Mouse (Mus musculus) layer of hippocampus, postnatal 36 days (tissue): Measurements from ENCODE around the gene Arhgef3. TPM values are rescaled to one million over a fixed set of nuclear protein-coding genes. Genes with fewer than 3 reads are reported as not detected.
A peak's percentile ranks its signal among the peaks of the same experiment; 100 is the strongest.

Experiments
- DNase-seq, 2 experiments: peaks; one replicate each; pipeline ENCODE4 v3.0.0; 2022
- total RNA-seq, 2 experiments: library from RNA; stranded (reverse); gene quantifications; 2 replicates each; pipeline ENCODE4 v1.2.3; 2021

Arhgef3 gene
- total RNA-seq, 2 experiments from 2014 or later = 76.8 to 85.8 TPM

- peak; percentile 29 to 30 for DNase-seq
These were observed 156.8 kb downstream of the Arhgef3 start for GRCm38 (mm10) chr14:27271371-27272071.

DNA sequence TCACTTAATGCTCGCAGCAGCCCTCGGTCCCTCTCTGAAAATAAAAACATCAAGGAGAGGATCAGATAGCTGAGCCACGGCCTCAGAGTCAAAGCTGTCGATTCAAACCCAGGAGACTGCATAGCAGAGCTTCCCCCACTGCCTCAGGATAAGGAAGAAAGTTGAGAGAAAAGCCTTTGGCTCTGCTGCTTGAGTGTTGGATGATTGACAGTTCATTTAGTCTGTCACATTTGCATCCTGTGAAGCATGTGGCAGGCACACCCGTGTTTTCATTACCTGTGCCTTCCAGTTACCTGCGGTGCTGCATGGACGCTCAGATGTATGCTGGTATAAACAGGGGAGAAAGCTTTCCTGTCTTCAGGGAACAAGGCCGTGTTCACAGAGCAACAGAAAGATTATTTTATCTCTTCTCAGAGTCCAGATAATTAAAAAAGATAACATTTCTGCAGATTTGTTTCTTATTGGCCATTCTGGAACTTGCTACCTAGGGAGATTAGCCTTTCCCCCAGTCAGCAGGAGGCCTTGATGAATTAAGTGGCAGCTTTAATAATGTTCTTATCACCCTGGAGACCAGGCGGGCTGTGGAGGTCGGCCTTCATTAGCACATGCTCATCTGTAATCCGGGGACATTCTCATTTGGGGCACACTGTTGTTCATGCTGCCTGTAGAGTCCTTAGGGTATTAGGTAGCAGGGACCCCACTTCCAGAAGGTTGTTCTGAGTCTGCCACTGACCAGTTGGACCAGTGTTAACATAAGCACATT, 157.6 kb downstream of the Arhgef3 start:
- no peak for DNase-seq

GRCm38 (mm10) chr14:27272835-27273138, 158.1 kb downstream of the Arhgef3 start:
- DNase-seq = no peak

DNA sequence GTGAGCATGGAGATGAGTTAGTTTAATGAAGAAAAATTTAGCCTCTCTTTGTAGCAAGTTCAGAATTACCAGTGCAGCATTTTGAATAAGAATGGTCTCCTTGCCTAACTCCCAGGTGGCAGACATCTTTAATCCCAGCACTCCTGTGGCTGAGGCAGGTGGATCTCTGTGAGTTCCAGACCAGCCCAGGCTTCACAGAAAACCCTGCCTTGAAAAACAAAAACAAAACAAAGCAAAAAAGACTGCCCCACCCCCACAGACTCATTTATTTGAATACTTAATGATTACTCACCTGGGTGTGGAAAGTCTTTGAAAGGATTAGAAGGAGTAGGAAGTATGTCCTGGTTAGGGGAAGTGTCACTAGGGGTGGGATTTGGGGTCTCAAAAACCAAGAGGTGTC, 158.5 kb downstream of the Arhgef3 start:
- DNase-seq = no peak

DNA sequence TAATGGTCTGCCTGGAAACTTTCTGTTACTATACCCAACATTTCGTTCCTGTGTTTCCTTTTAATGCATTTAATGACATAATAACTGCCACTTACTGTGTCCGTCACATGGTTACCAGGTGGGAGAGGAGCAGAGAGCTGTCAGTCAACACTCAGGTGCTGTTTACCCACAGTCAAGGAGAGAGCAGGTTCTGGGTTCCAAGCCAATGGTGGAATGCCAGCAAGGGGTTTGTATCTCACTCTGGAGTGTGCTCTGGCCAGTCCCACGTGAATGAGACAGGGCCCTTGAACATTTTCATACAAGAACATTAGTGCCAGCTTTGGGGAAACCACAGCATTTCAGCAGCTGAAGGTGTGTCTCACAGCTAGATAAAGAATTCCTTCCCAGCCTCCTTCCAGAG, 162.6 kb downstream of the Arhgef3 start:
- no peak for DNase-seq

DNA sequence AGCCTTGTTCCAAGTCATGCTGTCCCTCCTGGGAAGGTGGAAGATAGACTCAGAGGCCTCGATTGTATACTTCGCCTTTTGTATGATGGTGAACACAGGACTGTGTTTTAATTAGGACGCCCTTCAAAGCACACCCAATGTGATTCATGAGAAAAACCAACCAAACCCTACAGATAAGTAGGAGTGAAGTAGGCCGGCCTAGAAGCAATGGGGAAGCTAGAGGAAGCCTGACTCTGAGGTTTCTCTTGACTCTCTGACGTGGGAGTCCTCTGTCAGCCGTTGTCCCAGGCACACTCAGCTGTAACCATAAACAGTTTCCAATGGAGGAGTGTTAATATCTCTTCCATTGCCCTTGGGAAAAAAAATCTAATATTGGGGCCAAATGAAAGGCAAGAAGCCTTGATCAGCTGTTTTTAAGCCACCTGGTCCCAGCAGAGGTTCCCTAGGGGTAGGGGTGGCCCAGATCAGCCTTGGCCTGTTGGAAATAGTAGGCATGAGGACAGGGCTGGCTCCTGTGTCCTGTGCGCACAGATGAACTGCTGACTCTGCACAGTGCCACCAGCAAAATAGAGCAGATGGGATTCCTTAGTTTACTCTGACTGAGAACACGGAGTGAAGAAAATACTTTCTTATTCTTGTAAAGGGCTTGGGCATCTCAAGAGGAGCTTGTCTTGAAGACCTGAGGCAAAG, 165.6 kb downstream of the Arhgef3 start:
- DNase-seq = no peak

DNA sequence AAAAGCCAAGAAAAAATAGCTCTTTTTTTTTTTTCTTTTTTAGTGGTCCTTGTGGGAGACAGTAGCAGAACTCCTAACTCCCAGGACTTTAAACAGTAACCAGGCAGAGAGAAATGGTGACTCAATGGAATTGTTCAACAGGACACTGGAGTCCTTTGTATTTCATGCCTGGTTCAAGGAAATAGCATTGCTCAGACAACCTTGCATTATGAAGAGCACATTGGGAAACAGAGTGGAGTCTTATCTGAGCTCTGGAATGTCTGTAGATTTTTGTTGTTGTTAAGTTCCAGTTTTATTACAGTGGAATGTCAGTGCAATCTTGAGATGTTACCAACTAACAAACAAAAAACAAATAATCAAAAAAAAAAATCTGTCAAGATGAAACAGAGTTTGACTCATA, 169.3 kb downstream of the Arhgef3 start:
- DNase-seq = no peak

GRCm38 (mm10) chr14:27286202-27286601, 171.5 kb downstream of the Arhgef3 start:
- DNase-seq = no peak

GRCm38 (mm10) chr14:27289053-27289452, 174.4 kb downstream of the Arhgef3 start:
- DNase-seq = no peak

GRCm38 (mm10) chr14:27292101-27292500, 177.4 kb downstream of the Arhgef3 start:
- DNase-seq = no peak

- DNase-seq = no peak
These were observed 181.1 kb downstream of the Arhgef3 start for GRCm38 (mm10) chr14:27295821-27296220.

DNA sequence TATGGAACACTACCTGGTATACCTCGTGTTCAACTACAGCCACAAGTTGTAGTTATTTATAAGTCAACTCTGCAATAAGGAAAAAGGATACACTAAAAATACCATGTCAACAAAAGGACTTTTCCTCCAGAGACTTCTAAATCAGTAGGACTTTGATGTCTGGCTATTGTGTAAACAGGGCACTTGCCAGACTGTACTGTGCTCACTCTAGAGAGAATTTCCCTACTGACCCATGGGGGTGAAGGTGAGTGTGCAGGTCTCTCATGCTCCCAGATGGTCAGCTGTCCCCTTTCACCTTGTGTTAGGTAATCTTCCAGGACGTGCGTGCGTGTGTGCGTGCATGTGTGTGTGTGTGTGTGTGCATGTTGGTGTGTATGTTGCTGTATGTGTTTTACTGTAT, 182.3 kb downstream of the Arhgef3 start:
- no peak for DNase-seq

GRCm38 (mm10) chr14:27298875-27299274, 184.2 kb downstream of the Arhgef3 start:
- no peak for DNase-seq

- DNase-seq = no peak
These were observed 185.0 kb downstream of the Arhgef3 start for GRCm38 (mm10) chr14:27299705-27300104.

- DNase-seq = peak; percentile 5 to 11
These were observed 187.2 kb downstream of the Arhgef3 start for GRCm38 (mm10) chr14:27301768-27302499.

DNA sequence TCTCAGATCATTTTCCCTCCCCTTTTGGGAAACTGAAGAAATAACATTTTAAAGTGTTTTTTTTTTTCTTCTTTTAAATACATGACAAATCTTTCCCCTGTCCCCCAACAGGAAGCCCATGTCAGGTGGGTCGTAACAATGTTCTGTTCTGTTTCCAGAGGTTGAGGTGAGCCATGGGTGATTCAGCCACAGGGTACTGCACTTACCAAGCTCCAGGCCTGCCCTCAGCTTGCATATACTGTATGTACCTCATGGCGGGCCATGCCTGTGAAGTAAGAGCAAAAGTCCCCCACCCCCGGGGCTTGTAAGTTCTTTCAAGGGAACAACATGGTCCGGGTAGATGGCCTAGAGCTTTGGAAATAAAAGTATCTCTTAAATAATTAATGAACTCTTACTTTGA, 188.6 kb downstream of the Arhgef3 start:
- no peak for DNase-seq

DNA sequence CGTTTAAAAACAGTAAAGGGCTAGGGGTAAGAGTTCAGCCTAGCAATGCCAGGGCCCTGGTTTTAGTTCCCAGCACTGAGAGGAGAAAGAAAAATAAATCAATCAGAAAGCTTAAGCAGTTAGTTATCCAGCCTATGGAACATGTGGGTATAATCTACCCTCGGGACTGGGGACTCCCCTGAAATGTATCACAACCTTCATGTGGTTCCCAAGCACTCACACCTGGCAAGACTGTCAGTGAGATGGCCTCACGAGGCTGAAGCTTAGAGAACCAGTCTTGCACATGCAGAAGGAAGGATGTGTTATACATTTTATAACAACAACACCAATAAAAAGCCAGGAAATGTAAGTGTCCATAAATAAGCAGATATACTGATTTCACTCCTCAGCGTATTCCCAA, 189.7 kb downstream of the Arhgef3 start:
- no peak for DNase-seq

DNA sequence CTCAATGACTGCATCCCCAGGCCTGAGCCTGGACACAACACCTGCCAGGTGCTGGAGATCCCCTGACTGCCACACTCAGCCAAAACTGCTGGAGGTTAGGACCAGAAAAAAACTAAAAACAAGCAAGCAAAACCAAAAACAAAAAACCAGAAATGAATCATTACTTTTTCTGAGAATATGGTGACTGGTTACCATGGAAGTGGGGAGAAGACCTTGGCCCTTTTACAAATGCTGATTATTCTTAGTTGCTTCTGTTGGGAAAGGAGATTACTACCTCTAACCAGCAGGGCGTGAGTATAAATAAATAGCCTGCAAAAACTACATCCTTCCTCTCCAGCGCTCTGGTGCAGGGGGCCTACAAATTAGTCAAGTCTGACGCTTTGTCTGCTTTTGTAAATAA, 194.1 kb downstream of the Arhgef3 start:
- no peak for DNase-seq

DNA sequence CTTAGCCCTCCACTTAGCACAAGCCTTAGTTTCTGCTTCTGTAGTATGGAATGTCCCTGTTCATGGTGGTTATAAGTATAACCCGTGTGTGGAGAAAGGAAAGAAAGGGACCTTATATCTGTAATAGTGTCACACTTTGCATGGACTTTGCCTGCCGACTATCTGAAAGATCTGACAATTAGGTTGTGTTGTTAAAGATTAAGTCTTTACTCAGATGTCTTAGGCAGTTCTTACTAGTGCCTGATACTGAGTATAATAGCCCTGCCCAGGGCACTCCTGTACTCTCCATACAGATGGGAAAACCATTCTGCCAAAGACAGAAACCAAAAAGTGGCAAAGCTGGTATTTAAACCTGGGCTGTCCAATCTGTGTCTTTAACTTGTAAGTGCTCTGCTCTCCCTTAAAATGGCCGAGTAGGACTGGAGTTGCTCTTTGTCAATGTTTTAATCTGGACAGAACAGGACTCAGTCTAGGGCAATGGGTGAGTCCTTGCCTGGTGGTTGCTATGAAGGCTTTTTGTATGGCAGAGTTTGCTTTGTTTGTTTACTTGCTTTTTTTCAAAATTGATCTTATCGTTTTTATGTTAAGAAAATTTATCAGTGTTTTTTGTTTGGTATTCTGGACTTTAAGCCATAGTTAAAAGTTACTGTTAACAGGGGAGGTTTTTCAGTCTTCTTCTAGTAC, 196.0 kb downstream of the Arhgef3 start:
- no peak for DNase-seq

DNA sequence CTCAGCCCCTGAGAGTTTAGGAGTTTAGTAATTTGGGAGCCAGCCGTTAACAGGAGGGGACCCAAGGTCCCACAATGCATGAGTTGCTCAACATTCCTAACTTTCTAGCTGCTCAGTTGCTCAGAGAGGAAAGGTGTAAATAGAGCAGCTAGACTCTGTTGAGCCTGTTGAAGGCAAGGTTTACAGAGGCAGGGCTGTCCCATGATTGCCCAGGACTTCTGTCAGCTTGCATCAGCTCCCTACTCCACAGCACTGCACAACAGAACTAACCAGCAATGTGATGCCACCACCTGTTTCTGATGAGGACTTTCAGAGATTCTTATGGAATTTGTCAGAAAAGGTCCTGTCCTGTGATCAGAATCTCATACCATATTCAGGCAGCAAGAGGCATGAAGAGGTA, 197.7 kb downstream of the Arhgef3 start:
- DNase-seq = no peak

- no peak for DNase-seq
These were observed 201.0 kb downstream of the Arhgef3 start for GRCm38 (mm10) chr14:27315737-27316136.

DNA sequence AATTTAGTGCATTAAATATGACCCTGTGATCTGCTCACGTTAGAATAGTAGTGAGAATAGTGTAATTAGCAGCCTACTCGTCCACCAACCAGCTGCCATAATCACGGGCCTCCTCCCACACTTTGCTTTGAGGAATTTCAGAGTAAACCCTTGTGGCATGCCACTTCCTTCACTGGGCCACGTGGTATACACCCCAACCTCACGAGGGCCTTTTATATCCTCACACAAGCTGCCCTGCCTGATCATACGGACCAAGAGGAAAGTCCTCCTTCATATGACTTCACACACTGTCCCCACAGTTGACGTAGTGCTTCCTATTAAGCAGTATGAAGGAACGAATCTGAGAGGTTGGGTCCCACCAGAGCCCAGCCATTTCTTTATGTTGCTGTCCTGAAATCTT, 202.4 kb downstream of the Arhgef3 start:
- DNase-seq = no peak
